Mouse (Mus musculus) ES-CJ7 (cell line): ENCODE data around the gene Vdr.

ENCODE experiments used
- DNase-seq: peaks from one replicate; pipeline ENCODE4 v3.0.0; 2011; ENCODE audit warnings: low read depth, low spot score

The Vdr gene

DNA sequence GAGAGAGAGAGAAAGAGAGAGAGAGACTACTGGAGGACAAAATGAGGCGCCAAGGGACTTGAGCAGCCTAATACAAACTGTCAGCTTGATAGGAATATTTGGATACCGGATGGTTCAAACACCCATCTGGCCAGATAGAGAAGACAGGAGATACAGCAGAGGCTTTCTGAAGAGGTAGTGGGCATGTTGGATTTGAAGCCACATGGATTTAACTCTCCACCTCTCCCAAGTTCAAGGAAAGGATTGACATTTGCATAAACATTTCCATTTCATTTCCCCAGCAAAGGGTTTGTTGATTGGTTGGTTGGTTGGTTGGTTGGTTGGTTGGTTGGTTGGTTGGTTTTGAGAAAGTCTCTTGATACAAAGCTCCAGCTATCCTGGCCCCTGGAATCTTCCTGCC, 62.6 kb downstream of the Vdr start:
- DNase-seq = no peak

- no peak for DNase-seq
Measured at GRCm38 (mm10) chr15:97847285-97847684, 63.1 kb downstream of the Vdr start.

DNA sequence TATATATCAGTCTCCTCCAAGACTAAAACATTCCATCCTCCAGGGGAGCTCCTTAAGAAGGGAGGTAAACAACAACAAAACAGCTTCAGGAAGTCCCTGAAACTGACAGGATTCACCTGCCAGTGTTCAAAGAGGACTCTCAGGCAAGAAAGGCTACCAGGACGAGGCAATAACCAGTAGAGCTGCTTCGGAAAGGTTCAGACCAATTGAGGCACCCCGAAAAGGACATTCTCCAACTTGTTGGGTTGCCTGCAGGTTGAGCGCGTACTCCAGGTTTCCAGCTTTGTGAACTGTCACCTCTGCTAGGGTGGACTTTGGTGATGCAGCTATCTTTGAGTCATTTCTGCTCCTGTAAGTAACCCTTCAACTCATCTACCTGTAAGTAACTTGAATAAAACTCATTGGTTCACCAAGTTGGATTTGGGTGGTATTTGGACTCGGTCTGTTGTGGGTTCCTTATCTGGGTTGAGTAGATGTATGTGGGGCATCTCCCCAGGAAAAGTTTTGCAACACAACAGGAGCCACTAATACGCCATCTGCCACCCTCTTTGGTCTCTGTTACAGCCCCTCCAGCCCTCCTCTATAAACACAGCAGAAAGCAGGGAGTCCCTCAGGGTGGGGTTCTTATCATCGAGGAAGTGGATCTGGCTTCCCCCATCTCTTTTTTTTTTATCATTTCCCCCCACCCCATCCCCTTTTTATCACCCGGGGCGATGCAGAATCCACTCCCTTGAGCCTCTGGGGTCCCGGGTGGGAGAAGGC, 64.1 kb downstream of the Vdr start:
- DNase-seq = no peak

DNA sequence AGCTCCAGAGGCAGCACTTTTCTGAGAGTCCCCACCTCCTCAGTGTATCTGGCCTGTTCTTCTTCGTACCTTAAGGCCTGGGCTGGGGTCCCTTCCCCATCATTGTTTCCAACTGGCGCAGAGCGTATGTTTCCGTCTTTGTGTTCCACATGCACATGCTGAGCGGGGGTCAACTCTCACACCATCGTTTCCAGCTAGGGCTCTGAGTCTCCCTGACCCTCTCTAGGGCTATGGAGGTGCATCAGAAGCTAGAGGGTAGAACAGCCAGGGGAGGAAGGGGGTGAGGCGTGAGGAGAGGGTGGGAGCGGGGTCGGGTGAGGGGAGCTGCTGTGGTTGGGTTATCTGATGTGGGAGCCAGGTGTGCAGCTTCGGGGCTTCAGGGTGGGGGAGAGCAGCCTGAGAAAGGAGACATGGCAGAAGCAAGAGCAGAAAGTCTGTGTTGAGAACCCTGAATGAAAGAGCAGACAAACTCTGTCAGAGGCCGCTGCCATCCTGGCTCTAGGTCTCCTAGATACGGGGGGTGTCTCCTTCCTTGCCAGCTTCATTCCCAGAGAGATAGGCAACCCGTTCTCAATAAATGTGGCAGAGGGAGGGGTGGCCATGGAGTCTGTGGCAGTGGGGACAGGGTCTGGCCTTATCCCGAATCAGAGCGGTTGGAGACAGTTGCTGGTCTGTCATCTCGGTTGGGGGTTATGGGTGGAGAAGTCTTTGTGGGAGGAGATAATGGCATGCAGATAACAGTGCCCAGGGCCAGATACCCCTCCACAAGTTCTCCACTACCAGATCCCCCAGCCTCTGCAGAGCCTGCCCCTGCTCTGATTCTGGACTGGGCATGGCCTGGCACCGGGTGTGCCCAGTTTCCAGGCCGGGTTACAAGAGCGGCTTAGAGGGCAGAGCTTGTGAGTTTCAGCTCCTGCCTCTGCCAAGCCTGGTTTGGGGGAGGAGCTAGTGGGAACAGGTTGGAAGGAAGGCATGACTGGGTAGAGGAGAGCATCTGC, 66.1 kb downstream of the Vdr start, which contains the start of gene Hdac7:
Hdac7 (minus strand) TSS at position 466 of the 998 bp plus-strand sequence.
- no peak for DNase-seq

GRCm38 (mm10) chr15:97843247-97843651, 67.2 kb downstream of the Vdr start:
- DNase-seq = no peak

- no peak for DNase-seq
Measured at GRCm38 (mm10) chr15:97842058-97842457, 68.4 kb downstream of the Vdr start.

DNA sequence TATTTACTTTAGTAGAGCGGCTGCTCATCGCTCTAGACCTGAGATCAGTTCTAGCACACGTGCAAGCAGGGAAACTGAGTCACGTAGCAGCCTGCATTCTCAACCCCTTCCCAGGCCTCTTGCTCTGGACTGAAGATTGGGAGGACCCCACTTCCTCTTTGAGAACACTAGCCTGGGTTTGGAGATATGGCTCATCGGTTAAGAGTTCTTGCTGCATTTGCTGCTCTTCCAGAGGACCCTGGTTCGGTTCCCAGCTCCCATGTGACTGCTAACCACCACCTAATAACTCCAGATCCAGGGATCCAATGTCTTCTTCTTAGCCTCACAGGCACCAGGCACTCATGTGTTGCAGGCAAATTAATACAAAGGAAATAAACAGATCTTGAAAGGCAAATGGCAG, 69.0 kb downstream of the Vdr start:
- DNase-seq = no peak

GRCm38 (mm10) chr15:97840781-97841180, 69.6 kb downstream of the Vdr start:
- no peak for DNase-seq

GRCm38 (mm10) chr15:97839991-97840455, 70.4 kb downstream of the Vdr start:
- peak; percentile 71 for DNase-seq

DNA sequence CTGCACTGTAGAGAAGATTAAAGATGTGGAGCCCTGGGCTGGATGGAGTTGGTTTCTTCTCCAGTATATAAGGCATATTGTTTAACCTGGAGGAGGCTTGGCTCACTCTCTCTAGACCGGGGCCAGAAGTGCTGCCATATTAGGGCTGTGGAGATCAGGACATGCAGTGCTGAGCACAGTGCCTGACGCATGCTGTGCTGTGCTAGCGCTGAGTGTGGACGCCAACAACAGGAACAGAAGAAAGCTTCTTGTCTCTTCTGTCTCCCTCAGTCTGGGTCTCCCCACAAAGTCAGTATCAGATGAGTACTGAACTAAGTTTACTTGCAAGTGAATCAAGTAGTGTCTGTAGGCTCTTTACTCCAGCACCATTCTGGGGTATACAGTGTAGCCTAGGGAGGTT, 71.0 kb downstream of the Vdr start:
- no peak for DNase-seq

DNA sequence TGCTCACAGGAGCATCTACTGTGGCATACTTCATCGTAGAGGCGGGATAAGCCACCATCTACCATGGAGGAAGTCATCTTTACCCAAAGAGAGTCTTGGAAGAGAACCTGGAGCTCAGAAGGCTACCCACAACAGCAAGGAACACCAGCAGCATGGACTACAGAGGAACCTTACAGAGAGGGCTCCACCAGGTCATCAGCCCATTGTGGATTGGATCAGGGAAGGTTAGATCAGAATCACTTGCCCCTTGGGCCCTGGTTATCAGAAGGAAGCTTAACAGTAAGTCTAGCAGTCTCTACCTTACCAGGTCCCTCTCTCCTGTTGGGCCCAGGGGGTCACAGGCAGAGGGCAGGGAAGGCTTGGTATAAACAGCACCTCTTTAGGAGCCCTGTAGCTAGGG, 71.4 kb downstream of the Vdr start:
- DNase-seq = no peak

DNA sequence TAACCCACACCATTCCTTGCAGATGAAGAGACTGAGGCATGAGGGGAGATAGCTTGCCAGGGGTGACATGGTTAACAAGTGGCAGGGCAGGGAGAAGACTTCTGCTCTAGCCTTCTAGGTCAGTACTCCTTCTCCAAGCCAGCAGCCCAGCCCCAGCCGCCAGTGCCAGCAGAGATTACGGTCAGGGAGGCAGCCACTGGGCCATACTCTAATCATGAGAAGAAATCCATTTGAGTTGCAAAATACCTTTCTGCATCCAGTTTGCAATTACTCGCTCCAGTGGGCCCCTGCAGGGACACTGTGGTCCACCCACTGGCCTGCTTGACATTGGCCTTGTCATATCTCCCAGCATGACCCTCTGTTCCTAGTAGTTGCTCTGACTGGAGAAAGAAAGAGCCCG, 72.0 kb downstream of the Vdr start:
- DNase-seq = no peak

- DNase-seq = no peak
Measured at GRCm38 (mm10) chr15:97837491-97838061, 72.9 kb downstream of the Vdr start.

- DNase-seq = no peak
Measured at GRCm38 (mm10) chr15:97836894-97837247, 73.6 kb downstream of the Vdr start.

DNA sequence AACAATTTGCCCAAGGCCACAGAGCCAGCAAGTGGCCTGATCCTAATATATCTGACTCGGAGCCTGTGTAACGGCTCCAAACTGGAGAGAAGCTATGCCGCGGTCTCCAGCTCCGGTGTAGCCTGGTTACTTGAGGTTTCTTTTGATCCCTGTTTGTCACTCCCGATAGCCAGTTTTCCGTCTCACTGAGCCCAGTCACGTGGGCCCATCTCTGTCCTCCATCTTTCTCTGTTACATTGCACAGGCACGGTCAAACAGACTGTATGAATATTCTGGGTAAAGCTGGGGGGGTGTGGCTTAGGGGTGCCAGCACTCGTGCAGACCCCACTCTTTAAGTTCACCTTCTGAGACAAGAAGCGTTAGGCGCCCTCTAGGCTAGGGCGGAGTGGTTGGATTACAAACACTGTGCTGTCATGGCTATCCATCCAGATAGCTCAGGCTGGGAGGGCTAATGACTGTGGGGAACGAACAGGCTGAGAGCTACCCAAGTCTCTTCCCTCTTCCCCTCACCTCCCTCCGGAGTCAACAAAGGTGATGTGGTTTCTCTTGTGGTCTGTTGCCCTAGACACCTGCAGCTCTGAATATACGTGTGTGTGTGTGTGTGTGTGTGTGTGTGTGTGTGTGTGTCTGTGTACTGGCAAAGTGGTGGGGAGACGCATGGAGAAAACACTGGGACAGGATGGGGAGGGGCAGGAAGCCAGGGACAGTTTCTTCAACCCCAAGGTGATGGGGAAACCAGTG, 74.1 kb downstream of the Vdr start:
- DNase-seq = peak; percentile 37

GRCm38 (mm10) chr15:97832764-97833479, 77.5 kb downstream of the Vdr start:
- DNase-seq = peak; percentile 28

DNA sequence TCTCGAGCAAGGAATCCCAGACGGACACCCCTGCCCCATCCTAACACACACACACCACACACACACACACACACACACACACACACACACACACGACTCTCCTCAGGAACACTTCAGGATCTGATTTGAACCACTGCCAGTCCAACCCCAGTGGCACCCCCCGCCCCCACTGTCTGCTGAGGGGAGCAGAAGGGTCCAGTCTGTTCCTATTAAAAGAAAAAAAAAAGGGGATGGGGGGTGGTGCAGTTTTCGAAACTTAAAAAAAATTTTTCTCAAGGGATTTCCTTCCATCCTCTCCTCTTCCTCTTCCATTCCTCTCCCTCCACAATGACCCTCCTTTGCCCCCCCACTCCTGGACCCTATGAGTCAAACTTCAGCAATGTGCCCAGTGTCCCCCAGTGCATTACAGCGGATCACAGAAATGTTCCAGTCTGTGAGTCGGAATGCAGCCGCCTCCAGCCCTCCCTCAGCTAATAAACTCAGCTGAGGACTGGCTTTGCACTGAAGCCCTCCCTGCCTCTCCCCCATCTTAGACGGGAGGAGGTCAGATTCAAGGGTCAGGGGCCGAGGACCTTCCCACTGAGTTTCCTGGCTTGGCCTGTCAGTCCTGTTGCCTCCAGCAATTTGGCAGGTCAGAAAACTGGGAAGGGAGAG, 78.3 kb downstream of the Vdr start:
- no peak for DNase-seq

DNA sequence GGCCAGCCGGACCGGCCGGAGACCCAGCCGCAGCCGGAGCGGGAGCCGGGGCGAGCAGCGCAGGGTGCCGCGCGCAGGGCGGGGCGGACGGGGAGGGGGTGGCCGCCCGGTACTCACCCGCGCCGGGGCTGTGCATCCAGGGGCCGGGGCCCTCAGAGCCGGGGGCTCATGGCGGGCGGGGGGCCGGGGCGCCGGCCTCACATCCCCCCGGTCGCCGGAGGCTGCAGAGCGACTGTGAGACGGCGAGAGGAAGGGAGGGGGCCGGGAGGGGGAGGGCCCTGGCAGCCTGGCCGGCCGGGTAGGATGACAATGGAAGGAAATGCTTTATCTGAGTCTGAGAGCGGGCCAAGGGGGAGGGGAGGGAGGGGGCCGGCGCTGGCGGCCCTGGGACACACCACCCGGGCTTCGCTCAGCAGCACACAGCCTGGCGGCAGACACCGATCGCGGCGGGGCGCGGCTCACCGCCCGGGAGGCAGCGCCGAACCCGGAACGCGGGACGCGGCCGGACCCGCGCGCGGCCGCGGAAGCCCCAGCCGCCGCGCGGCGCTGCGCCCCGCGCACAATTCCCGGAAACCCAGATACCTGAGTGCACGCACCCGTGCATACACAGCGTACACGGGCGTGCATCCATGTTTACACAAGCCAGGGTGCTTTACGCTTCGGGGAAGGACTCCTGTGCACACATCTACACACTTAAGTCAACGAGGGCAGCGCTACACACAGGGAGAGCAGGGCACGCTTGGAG, 79.0 kb downstream of the Vdr start:
- DNase-seq = peak; percentile 60

DNA sequence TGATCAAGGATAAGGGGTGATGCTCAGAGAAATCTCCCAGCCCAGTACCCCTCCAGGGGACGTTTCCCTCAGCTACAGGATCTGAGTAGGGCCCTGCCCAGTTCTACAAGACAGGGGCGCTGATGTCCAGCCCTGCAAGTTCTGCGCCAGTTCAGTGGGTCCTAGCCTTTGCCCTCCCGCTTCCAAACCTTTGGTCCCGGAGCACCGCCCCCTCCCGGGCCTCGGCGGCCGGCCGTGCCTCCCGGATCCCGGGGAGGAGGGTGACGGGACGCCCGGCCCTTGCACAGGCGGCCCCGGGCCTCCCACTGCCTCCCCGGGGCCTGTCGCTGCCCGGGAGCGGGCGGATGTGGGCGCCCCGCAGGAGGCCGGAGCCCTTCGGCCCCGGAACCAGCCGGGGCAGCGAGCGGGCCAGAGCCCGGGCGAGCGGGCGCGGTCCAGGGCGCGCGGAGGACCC, 79.6 kb downstream of the Vdr start:
- DNase-seq = no peak
